Mouse (Mus musculus): ENCODE data around the gene Gpr174. TPM values are rescaled to one million over a fixed set of nuclear protein-coding genes. Genes with fewer than 3 reads are reported as not detected.

Gpr174 gene
- polyA plus RNA-seq (2012): 0.04 TPM in 2 replicates

- TF ChIP-seq GATA1 (IDR thresholded peaks at IDR 0.05; ENCODE audit: low read length): no peak
Observed at GRCm38 (mm10) chrX:107255486-107256227, at the start of gene Gpr174. Gene Gpr174 (plus strand): TSS chrX:107255878.

- no peak for TF ChIP-seq GATA1 (IDR thresholded peaks at IDR 0.05; ENCODE audit: low read length)
Observed at GRCm38 (mm10) chrX:107217577-107218090, 38.0 kb upstream of the Gpr174 start.

- no peak for TF ChIP-seq GATA1 (IDR thresholded peaks at IDR 0.05; ENCODE audit: low read length)
Observed at GRCm38 (mm10) chrX:107224846-107225245, 30.8 kb upstream of the Gpr174 start.

GRCm38 (mm10) chrX:107231214-107231613, 24.5 kb upstream of the Gpr174 start:
- TF ChIP-seq GATA1 (IDR thresholded peaks at IDR 0.05; ENCODE audit: low read length): no peak

- TF ChIP-seq GATA1 (IDR thresholded peaks at IDR 0.05; ENCODE audit: low read length): no peak
Observed at GRCm38 (mm10) chrX:107234655-107235054, 21.0 kb upstream of the Gpr174 start.

GRCm38 (mm10) chrX:107236461-107236860, 19.2 kb upstream of the Gpr174 start:
- no peak for TF ChIP-seq GATA1 (IDR thresholded peaks at IDR 0.05; ENCODE audit: low read length)

GRCm38 (mm10) chrX:107250390-107250789, 5.3 kb upstream of the Gpr174 start:
- TF ChIP-seq GATA1 (IDR thresholded peaks at IDR 0.05; ENCODE audit: low read length): no peak

- TF ChIP-seq GATA1 (IDR thresholded peaks at IDR 0.05; ENCODE audit: low read length): no peak
Observed at GRCm38 (mm10) chrX:107264619-107265018, 8.9 kb downstream of the Gpr174 start.

GRCm38 (mm10) chrX:107277606-107278005, 21.9 kb downstream of the Gpr174 start:
- no peak for TF ChIP-seq GATA1 (IDR thresholded peaks at IDR 0.05; ENCODE audit: low read length)

- TF ChIP-seq GATA1 (IDR thresholded peaks at IDR 0.05; ENCODE audit: low read length): no peak
Observed at GRCm38 (mm10) chrX:107284211-107284610, 28.5 kb downstream of the Gpr174 start.

GRCm38 (mm10) chrX:107298761-107299160, 43.1 kb downstream of the Gpr174 start:
- no peak for TF ChIP-seq GATA1 (IDR thresholded peaks at IDR 0.05; ENCODE audit: low read length)

GRCm38 (mm10) chrX:107306492-107306891, 50.8 kb downstream of the Gpr174 start:
- TF ChIP-seq GATA1 (IDR thresholded peaks at IDR 0.05; ENCODE audit: low read length): no peak

GRCm38 (mm10) chrX:107312533-107312932, 56.9 kb downstream of the Gpr174 start:
- no peak for TF ChIP-seq GATA1 (IDR thresholded peaks at IDR 0.05; ENCODE audit: low read length)

GRCm38 (mm10) chrX:107325697-107326381, 70.2 kb downstream of the Gpr174 start:
- TF ChIP-seq GATA1 (IDR thresholded peaks at IDR 0.05; ENCODE audit: low read length): no peak

- TF ChIP-seq GATA1 (IDR thresholded peaks at IDR 0.05; ENCODE audit: low read length): no peak
Observed at GRCm38 (mm10) chrX:107329849-107330248, 74.2 kb downstream of the Gpr174 start.

GRCm38 (mm10) chrX:107336609-107337008, 80.9 kb downstream of the Gpr174 start:
- TF ChIP-seq GATA1 (IDR thresholded peaks at IDR 0.05; ENCODE audit: low read length): no peak

- TF ChIP-seq GATA1 (IDR thresholded peaks at IDR 0.05; ENCODE audit: low read length): no peak
Observed at GRCm38 (mm10) chrX:107341980-107342379, 86.3 kb downstream of the Gpr174 start.

Other genes starting within 250 kb of the Gpr174 start
- not detected in 2 replicates for gene P2ry10, start 167.4 kb upstream of the Gpr174 start, polyA plus RNA-seq (2012)
- gene P2ry10b, start 107.0 kb upstream of the Gpr174 start, polyA plus RNA-seq (2012): not detected in 2 replicates
- gene Itm2a, start 147.5 kb downstream of the Gpr174 start, polyA plus RNA-seq (2012): 0.12 and 0.25 TPM in 2 replicates